Mouse (Mus musculus) retina, adult 2 months (tissue): Measurements from ENCODE around the gene Fndc3c1.
"Not testable (repeated sequence)": the region's sequence is repeated elsewhere in the genome, so short reads cannot be mapped to it uniquely, and the experiment has no call there.

Source experiments
- DNase-seq: peaks from one replicate; pipeline ENCODE4 v3.0.0-alpha.2; 2012; ENCODE audit warnings: low read depth, low spot score

The Fndc3c1 gene

DNA sequence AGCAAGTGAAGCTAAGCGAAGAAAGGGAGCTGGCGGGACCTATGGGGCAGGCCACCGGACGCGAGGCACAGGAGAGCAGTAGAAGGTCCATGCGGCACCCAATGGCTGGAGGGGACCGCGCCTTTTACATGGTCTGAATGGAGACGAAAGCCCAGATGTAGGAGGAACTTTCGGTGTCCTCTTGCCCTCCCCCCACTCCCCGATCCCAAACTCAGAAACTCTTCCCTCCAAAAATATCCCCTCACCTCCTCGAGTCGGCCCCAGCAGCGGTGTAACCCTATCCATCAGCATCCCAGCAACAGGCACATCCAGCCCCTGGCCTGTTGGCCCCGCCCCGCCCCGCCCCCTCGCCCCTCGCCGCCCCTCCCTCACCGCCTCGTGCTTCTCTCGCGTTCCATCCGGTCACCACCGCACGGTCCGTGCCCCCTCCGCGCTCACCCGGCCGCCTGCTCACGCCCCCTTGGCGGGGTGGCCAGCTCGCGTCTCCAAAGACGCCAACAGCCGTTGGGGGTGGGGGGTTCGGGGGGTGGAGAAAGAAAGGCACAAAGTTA is at the start of gene Fndc3c1:
Fndc3c1 (minus strand) TSS at position 301 of the 551 bp plus-strand sequence.
- no peak for DNase-seq

DNA sequence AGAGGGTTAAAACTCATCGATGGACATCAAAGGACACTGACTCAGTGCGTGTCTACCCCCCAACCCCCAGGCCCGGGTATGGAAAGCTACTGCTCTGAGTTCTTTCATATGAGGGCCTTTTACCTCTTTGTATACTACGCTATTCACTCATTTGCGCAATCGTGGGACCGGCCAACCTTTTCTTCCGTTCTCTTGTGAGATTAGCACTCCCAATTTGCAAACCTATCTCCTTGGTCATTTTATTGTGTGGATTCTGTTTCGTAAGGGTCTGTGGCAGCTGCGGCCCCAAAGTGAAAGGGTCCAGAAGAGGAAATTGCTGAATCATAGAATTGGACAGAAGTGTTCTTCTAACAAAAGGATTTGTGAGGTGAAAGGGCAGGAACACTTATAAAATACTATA is 1.2 kb upstream of the Fndc3c1 start:
- no peak for DNase-seq

DNA sequence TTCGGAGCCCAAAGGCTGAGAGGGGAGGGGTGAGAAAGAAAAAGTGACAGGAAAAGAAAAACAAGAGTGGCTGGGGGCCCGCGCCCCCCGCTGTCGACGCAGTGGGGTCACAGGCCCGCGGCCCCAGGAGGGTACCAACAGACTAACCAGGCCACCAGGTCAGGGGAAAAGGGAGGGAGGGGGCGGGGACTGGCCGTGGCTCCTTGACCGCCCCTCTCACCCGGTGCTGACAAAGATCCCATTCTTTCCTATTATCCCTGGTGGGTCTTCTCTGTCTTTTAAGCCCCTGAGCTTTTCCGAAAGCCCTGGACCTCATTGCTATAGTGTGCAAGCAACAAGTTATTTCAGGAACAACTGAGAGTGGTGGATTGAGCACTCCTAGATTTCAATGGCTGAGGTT is 470 bp upstream of the Fndc3c1 start:
- DNase-seq = no peak

DNA sequence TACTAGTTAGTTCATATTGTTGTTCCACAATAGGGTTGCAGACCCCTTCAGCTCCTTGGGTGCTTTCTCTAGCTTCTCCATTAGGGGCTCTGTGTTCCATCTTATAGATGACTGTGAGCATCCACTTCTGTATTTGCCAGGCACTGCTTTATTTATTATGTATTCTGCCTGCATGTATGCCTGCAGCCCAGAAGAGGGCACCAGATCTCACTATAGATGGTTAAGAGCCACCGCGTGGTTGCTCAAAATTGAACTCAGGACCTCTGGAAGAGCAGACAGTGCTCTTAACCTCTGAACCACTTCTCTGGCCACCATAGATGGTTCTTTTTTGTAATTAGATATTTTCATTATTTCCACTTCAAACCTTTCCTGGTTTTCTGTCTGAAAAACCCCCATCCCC is 5.3 kb downstream of the Fndc3c1 start:
- DNase-seq = not testable (repeated sequence)

DNA sequence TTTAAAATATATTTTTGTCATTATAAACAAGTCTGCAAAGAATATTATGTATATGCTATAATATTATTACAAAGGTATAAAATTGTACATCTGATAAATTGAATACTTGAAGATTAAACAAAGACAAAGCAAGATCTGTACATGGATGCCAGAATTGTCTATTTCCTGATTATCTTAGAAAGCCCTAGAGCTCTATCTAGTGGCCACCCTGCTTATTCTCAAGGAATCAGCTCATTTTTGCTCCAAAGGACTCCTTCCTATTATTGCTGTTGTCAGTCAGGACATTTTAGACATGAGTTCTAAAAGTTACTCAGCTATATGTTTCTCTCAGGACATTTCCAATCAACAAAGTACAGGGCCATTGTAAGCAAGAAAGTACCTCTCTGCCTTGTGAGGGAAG is 99.9 kb downstream of the Fndc3c1 start:
- no peak for DNase-seq

DNA sequence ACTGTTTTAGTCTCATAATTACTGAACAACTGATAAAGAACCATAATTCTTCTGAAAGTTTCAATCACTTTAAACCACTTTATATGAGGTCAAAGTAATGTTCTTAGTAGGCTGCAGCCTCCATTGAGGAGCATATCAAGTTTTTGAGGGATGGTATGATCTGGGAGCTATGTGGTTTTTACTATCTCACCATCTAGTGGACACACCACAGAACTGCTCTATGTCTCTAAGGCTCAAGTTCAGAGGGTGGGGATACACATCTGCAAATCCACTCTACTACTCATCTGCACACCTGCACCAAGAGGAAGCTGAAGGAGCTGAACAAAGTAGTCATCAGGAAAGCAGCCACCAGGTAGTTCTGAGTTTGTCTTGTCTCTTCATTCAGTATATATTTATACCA is 104.6 kb downstream of the Fndc3c1 start:
- no peak for DNase-seq
